Comparison of ENCODE assay signal across 6 mouse cellular contexts in the genomic region with DNA sequence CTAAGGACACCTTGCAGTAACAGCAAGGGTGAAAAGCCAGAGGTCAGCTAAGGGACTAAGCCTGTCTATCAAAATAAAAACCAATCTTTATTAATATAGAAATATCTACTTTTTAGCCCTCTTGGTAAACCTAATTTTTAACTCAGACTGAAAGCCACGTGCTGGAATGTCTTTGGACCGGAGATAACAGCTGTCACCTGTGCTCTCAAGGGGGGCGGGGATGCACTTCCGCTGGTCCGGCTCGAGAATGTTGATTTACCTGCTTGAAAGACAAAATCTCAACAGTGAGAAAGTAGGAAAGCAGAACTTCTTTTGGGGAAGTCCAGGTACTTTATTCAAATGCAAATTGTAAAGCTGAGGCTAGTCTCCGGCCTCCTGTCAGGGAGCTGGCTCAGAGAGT. TPM values are rescaled to one million over a fixed set of nuclear protein-coding genes. Genes with fewer than 3 reads are reported as not detected.
DNase-seq lines count a peak whose midpoint lies in the region; ATAC-seq and TF ChIP-seq lines count a peak whose summit lies in the region.
"Not testable (repeated sequence)": the region's sequence is repeated elsewhere in the genome, so short reads cannot be mapped to it uniquely, and the experiment has no call there.

No protein-coding gene starts in this region.

- peak overlapping the region; percentile 4; the same call in 1 of the 2 replicates for H3K4me2 ChIP-seq in CH12.LX (ENCODE audit: insufficient read depth, low read depth, poor library complexity, severe bottlenecking)
- not testable (repeated sequence) for H3K4me2 ChIP-seq in forebrain, embryonic 11.5 days (ENCODE audit: low read depth, low read length, severe bottlenecking); limb, embryonic 11.5 days (ENCODE audit: low read depth, severe bottlenecking)

- not testable (repeated sequence) for H3K27ac ChIP-seq in CH12.LX (ENCODE audit: insufficient read depth, low read depth); forebrain, embryonic 11.5 days (ENCODE audit: low read depth, low read length); limb, embryonic 11.5 days (replicated peaks; ENCODE audit: low read depth, low read length)

- not testable (repeated sequence) for H3K9me3 ChIP-seq in CH12.LX (replicated peaks; ENCODE audit: low read length); forebrain, embryonic 11.5 days (ENCODE audit: control insufficient read depth, low read length); limb, embryonic 11.5 days (ENCODE audit: control insufficient read depth, low read length)

- H3K9ac ChIP-seq in CH12.LX (ENCODE audit: insufficient read depth, low read depth); forebrain, embryonic 11.5 days (ENCODE audit: low read length); limb, embryonic 11.5 days (ENCODE audit: low read length): not testable (repeated sequence)

- peaks cover 0 to 38% of the 10 kb centered on the region in 2 experiments; a peak in 2 of 4 replicates for H3K4me1 ChIP-seq in CH12.LX (ENCODE audit: control insufficient read depth in 1 of 2, insufficient read depth in 2 of 2)
- not testable (repeated sequence) for H3K4me1 ChIP-seq in forebrain, embryonic 11.5 days (replicated peaks; ENCODE audit: control insufficient read depth, insufficient read depth, low read length); limb, embryonic 11.5 days (ENCODE audit: control insufficient read depth, insufficient read depth, low read length)

- 91% methylated on average over 6 of the region's 7 CpGs for WGBS in forebrain, embryonic 11.5 days
- 87% methylated on average over 6 of the region's 7 CpGs for WGBS in limb, embryonic 11.5 days

- TF ChIP-seq CTCF in CH12.LX (conservative IDR thresholded peaks at IDR 0.05 in 1 of 2, IDR thresholded peaks at IDR 0.05 in 1 of 2; ENCODE audit: low read depth in 2 of 2, low read length in 2 of 2): not testable (repeated sequence)

- DNase-seq in A20 (ENCODE audit: low read depth, low spot score): peak; percentile 90
- DNase-seq in CH12.LX (ENCODE audit: extremely low read depth): peak; percentile 73
- DNase-seq in forebrain, embryonic 11.5 days (ENCODE audit: low spot score): peak; percentile 21
- DNase-seq in limb, embryonic 11.5 days (ENCODE audit: low spot score): peak; percentile 17
- peak; percentile 34 to 40 for DNase-seq in spleen, adult 18-20 months
- DNase-seq in splenic B cell, adult 2 months (ENCODE audit: low read depth, low spot score): peak; percentile 54

- TF ChIP-seq EP300 in CH12.LX (IDR thresholded peaks at IDR 0.05; ENCODE audit: low read length): peak; percentile 21; the same call in 1 of the 2 replicates

- not testable (repeated sequence) for H3K4me3 ChIP-seq in CH12.LX (replicated peaks in 1 of 3; ENCODE audit: low read depth in 2 of 3, low read length in 2 of 3, poor library complexity in 1 of 3); forebrain, embryonic 11.5 days (ENCODE audit: low read depth, low read length); limb, embryonic 11.5 days (ENCODE audit: low read depth, low read length)

- H3K27me3 ChIP-seq in CH12.LX (replicated peaks); forebrain, embryonic 11.5 days (ENCODE audit: control insufficient read depth, insufficient read depth, low read length); limb, embryonic 11.5 days (ENCODE audit: control insufficient read depth, insufficient read depth, low read length); splenic B cell, adult 2 months (ENCODE audit: control insufficient read depth, insufficient read depth, low read length, poor library complexity, severe bottlenecking): not testable (repeated sequence)

- dilution Hi-C loops in CH12.LX (cut with MboI; ENCODE audit: extremely low pct_ligation_motif_present, extremely low pct_unique_long_range_greater_than_20kb, low sequenced_read_pairs): not testable (repeated sequence)

- H3K36me3 ChIP-seq in CH12.LX (replicated peaks in 1 of 2; ENCODE audit: control insufficient read depth in 1 of 2, insufficient read depth in 1 of 2, low read length in 1 of 2): peaks cover 8 to 22% of the 10 kb centered on the region in 2 experiments
- H3K36me3 ChIP-seq in forebrain, embryonic 11.5 days (ENCODE audit: control insufficient read depth, insufficient read depth, low read length); limb, embryonic 11.5 days (ENCODE audit: control insufficient read depth, insufficient read depth, low read length); splenic B cell, adult 2 months (ENCODE audit: control insufficient read depth, insufficient read depth, low read length, poor library complexity, severe bottlenecking): not testable (repeated sequence)

- in situ Hi-C loops in CH12.LX (cut with MboI; ENCODE audit: low pct_ligation_motif_present, low pct_unique_long_range_greater_than_20kb, low sequenced_read_pairs): not testable (repeated sequence)

- TF ChIP-seq POLR2A in CH12.LX (IDR thresholded peaks at IDR 0.05; ENCODE audit: low read depth, low read length): not testable (repeated sequence)

- peaks cover 11% of the 10 kb centered on the region; the same call in 1 of the 2 replicates for H3K79me2 ChIP-seq in CH12.LX (replicated peaks; ENCODE audit: control insufficient read depth, extremely low read depth, insufficient read depth, poor library complexity, severe bottlenecking)

- not testable (repeated sequence) for ATAC-seq in forebrain, embryonic 11.5 days (replicated peaks; ENCODE audit: low FRiP score); limb, embryonic 11.5 days (ENCODE audit: insufficient number of reproducible peaks, low FRiP score, low TSS enrichment, low read depth)

- TF ChIP-seq RAD21 in CH12.LX (IDR thresholded peaks at IDR 0.05; ENCODE audit: low read depth, low read length): not testable (repeated sequence)

TF ChIP-seq in CH12.LX, 34 proteins besides CTCF, POLR2A, EP300 and RAD21:
- peak; percentile 71 for TF ChIP-seq BHLHE40 (IDR thresholded peaks at IDR 0.05; ENCODE audit: low read depth, low read length)
- TF ChIP-seq MXI1 (IDR thresholded peaks at IDR 0.05; ENCODE audit: low read depth, low read length): peak; percentile 91
- TF ChIP-seq ETS1 (conservative IDR thresholded peaks at IDR 0.05; ENCODE audit: low read depth, low read length): peak; percentile 51
- peak; percentile 57 for TF ChIP-seq SIN3A (IDR thresholded peaks at IDR 0.05; ENCODE audit: low read length)
- peak; percentile 77 for TF ChIP-seq TCF12 (IDR thresholded peaks at IDR 0.05; ENCODE audit: low read depth, low read length)
- TF ChIP-seq MYC (IDR thresholded peaks at IDR 0.05; ENCODE audit: low read depth, low read length): peak; percentile 61; the same call in 1 of the 2 replicates

RNA-seq across cellular contexts. Expression of a gene that starts 40.9 kb away (rescaled TPM):
- total RNA-seq in CH12.LX (2012; rRNA removed) (1.5 and 1.6 TPM in 2 replicates), CH12.LX (2014; rRNA removed) (0.95 and 1.0 TPM in 2 replicates)
- 1.6 TPM in 2 replicates for polyA plus RNA-seq in CH12.LX (2012; ENCODE audit: insufficient read length, low read depth)
- polyA plus RNA-seq in forebrain, embryonic 11.5 days (2014; fragmentation: Nextera tagmentation; extraction: Ambion mirVana): 1.4 and 1.6 TPM in 2 replicates
- polyA plus RNA-seq in limb, embryonic 11.5 days (2014; fragmentation: Nextera tagmentation; extraction: Ambion mirVana): 1.0 and 1.2 TPM in 2 replicates

Comparison
In these comparisons a context has a peak if more than half of its experiments do, and no peak if none do; other contexts are left out.
1. DNase-seq: peak in every context shown above with its lines; median percentile 90 in A20; 73 in CH12.LX; 54 in splenic B cell, adult 2 months; 37 in spleen, adult 18-20 months; 21 in forebrain, embryonic 11.5 days; 17 in limb, embryonic 11.5 days.